Mouse (Mus musculus) heart, embryonic 14.5 days (tissue): Measurements from ENCODE around the gene Agt. TPM values are rescaled to one million over a fixed set of nuclear protein-coding genes. Genes with fewer than 3 reads are reported as not detected.

Experiments used
- ATAC-seq: fragments of 200-750 bp; cut with Nextera tagmentation; 2 replicates; pipeline ENCODE4 v1.8.0; 2017; ENCODE audit warnings: low read depth, moderate TSS enrichment; ENCODE audit not compliant: insufficient number of reproducible peaks, insufficient read depth, low FRiP score
- H3K27ac ChIP-seq, 2 experiments: fragments of 200-500 bp in 1 of 2; fragments of 300-500 bp in 1 of 2; sonication (generic) in 1 of 2; replicated peaks in 1 of 2; 2 replicates each; pipeline ENCODE4 v1.5.1; 2012 to 2014; ENCODE audit warnings: low read depth in 2 of 2, low read length in 2 of 2, control low read depth in 1 of 2, mild to moderate bottlenecking in 1 of 2, mixed read lengths in 1 of 2; ENCODE audit not compliant: control insufficient read depth in 1 of 2, insufficient read depth in 1 of 2
- H3K27me3 ChIP-seq: fragments of 300-500 bp; sonication (generic); 2 replicates; pipeline ENCODE4 v1.6.1; 2014; ENCODE audit warnings: mild to moderate bottlenecking, low read length, control low read depth; ENCODE audit not compliant: control insufficient read depth, insufficient read depth
- H3K36me3 ChIP-seq: fragments of 300-500 bp; sonication (generic); 2 replicates; pipeline ENCODE4 v1.6.1; 2014; ENCODE audit warnings: mild to moderate bottlenecking, control low read depth, low read length, mixed read lengths; ENCODE audit not compliant: control insufficient read depth, insufficient read depth
- H3K4me1 ChIP-seq, 2 experiments: fragments of 200-500 bp in 1 of 2; fragments of 300-500 bp in 1 of 2; sonication (generic) in 1 of 2; 2 replicates each; pipeline ENCODE4 v1.6.1; 2012 to 2014; ENCODE audit warnings: low read length in 2 of 2, control low read depth in 1 of 2, mixed read lengths in 1 of 2; ENCODE audit not compliant: control insufficient read depth in 2 of 2, insufficient read depth in 2 of 2
- H3K4me2 ChIP-seq: fragments of 300-500 bp; sonication (generic); 2 replicates; pipeline ENCODE4 v1.6.1; 2014; ENCODE audit warnings: mild to moderate bottlenecking, low read length
- H3K4me3 ChIP-seq, 2 experiments: fragments of 200-500 bp in 1 of 2; fragments of 300-500 bp in 1 of 2; sonication (generic) in 1 of 2; 2 replicates each; pipeline ENCODE4 v1.5.1; 2012 to 2014; ENCODE audit warnings: low read length in 2 of 2, mild to moderate bottlenecking in 2 of 2, control low read depth in 1 of 2, low read depth in 1 of 2, moderate library complexity in 1 of 2; ENCODE audit not compliant: control insufficient read depth in 1 of 2, insufficient read depth in 1 of 2
- H3K9ac ChIP-seq: fragments of 300-500 bp; sonication (generic); 2 replicates; pipeline ENCODE4 v1.6.1; 2014; ENCODE audit warnings: mild to moderate bottlenecking, low read length
- H3K9me3 ChIP-seq: fragments of 300-500 bp; sonication (generic); 2 replicates; pipeline ENCODE4 v1.6.1; 2016; ENCODE audit warnings: low read length, control low read depth; ENCODE audit not compliant: control insufficient read depth
- WGBS: fragments of 180-500 bp; shearing (Covaris S2); extraction: QIAGEN DNeasy Blood & Tissue Kit; methylation state at CpG from one replicate; pipeline ENCODE4 v1.1.7; 2014; 5-methylcytosine and 5-hydroxymethylcytosine counted together
- polyA plus RNA-seq: library from polyadenylated mRNA; unstranded; fragments of >200 nt; fragmentation: Nextera tagmentation; extraction: Ambion mirVana; gene quantifications from 2 replicates; pipeline ENCODE4 v1.2.1, GENCODE M21; 2014

Agt gene
- polyA plus RNA-seq: 1.1 and 1.3 TPM in 2 replicates

DNA sequence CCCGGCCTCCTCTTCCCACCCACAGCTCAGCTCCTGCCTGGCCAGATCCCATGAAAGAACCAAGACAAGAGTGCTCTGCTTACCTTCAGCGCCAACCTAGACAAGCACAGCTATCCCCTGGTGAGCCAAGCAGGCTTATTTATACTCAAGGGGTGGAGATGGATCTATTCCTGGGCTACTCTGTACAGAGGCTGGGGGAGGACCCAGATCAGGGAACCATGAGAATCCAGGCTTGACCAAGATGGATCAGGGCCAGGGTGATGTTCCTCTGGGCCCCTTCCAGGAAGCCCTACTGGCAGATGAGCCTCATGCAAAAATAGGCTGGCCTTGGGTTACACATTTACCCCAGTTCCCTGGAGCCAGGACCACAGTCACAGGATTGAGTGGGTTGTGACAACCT is at the start of gene Agt:
Agt (minus strand) TSS at position 114 of the 400 bp plus-strand sequence.
- Histone ChIP-seq H3K9me3 (no peaks in the 10 kb centered on the region), H3K4me3 (no peak within 1 kb of the TSS), H3K9ac (no peak within 1 kb of the TSS), H3K27ac (peak within 1 kb of the TSS in 1 of 2 experiments; percentile 4; a peak in 1 of 4 replicates), H3K4me2 (no peak within 1 kb of the TSS), H3K27me3 (no peaks in the 10 kb centered on the region), H3K4me1 (peaks cover 15 to 25% of the 10 kb centered on the region in 2 experiments), H3K36me3 (no peaks in the 10 kb centered on the region)
- 63% methylated on average over 2 of the region's 2 CpGs for whole genome bisulfite sequencing
- ATAC-seq: no peak

DNA sequence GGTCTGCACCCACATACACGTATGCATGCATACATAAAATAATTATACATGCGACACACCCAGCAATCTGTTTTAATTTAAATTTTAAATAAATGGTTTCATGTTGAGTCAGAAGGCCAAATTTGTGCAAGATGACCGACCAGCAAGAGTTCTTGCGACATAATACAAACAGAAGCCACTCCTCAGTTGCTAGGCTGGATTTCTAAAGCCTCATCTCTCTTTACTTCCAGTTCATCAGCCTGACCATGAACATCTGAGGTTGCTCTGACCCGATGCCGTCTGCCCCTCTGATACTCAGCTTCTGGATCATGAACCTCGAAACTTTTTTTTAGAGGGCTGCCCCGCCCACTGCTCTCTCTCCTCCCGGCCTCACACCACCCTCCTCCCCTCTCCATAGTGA is 48.7 kb upstream of the Agt start:
- Histone ChIP-seq H3K27ac (no peak overlapping the region), H3K9ac (no peak overlapping the region), H3K27me3 (peaks cover 14% of the 10 kb centered on the region; the same call in 1 of the 2 replicates), H3K9me3 (no peaks in the 10 kb centered on the region), H3K36me3 (no peaks in the 10 kb centered on the region), H3K4me2 (no peak overlapping the region), H3K4me3 (no peak overlapping the region), H3K4me1 (peaks cover 5% of the 10 kb centered on the region in 2 experiments; a peak in 2 of 4 replicates)
- ATAC-seq: no peak
- 69% methylated on average over 9 of the region's 9 CpGs for WGBS

DNA sequence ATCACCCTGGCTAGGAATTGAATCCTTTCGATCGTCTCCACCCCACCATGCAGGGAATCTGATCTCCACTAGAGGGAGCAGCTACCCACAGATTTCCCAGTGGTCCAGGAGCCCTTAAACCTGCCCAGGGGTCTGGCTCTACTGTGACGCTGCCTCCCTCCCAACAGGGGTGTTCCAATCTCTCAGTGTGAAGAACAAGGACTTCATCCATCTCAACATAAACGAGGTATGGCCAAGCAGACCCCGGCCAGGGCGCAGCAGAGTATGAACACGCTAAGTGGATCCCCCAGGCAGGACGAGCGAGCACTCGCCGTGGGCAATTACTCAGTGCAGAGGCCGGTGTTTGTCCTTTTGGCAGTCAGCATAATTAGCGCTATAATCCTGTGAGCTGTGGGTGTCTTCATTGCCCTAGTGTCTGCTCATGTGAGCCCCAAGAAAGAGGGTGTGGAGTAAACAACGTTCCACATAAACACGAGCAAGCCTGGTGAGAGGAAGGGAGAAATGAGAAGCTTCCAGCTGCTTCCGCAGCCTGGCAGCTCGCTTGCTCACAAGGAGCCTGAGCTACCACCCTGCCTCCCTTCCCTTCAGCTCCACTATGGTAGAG is 47.9 kb upstream of the Agt start:
- Histone ChIP-seq H3K36me3 (no peaks in the 10 kb centered on the region), H3K9me3 (no peaks in the 10 kb centered on the region), H3K4me1 (peaks cover 5% of the 10 kb centered on the region in 2 experiments; a peak in 2 of 4 replicates), H3K27ac (no peak overlapping the region), H3K27me3 (peaks cover 14% of the 10 kb centered on the region; the same call in 1 of the 2 replicates), H3K4me2 (peak overlapping the region; percentile 85), H3K4me3 (peak overlapping the region; percentile 39 to 46), H3K9ac (peak overlapping the region; percentile 71)
- ATAC-seq: 0 out of 2 replicates have a peak, but pooled peaks have one; percentile 5
- WGBS: 8% methylated on average over 17 of the region's 17 CpGs

DNA sequence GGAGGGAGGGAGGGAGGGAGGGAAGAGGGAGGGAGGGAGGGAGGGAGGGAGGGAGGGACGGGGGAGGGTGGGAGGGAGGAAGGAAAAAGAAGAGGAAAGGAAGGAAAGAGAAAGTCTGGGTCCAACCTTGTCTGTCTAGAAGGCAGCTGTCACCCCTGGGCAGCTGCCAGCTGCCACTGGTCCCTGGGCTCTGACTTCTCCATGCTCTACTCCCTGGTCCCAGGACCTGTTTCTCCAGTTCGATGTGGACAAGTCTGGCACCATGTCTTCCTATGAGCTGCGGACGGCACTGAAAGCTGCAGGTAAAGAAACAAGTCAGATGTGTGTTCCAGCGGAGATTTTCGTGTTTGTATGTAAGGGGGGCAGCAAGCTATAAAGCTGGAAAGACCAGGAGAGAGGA is 44.8 kb upstream of the Agt start:
- H3K27me3 ChIP-seq: peaks cover 14% of the 10 kb centered on the region; the same call in 1 of the 2 replicates
- H3K9ac ChIP-seq: no peak overlapping the region
- H3K4me2 ChIP-seq: no peak overlapping the region
- H3K36me3 ChIP-seq: no peaks in the 10 kb centered on the region
- H3K4me3 ChIP-seq: no peak overlapping the region
- H3K9me3 ChIP-seq: no peaks in the 10 kb centered on the region
- no peak for ATAC-seq
- 77% methylated on average over 5 of the region's 6 CpGs for WGBS
- H3K27ac ChIP-seq: no peak overlapping the region
- peaks cover 5% of the 10 kb centered on the region in 2 experiments; a peak in 2 of 4 replicates for H3K4me1 ChIP-seq

DNA sequence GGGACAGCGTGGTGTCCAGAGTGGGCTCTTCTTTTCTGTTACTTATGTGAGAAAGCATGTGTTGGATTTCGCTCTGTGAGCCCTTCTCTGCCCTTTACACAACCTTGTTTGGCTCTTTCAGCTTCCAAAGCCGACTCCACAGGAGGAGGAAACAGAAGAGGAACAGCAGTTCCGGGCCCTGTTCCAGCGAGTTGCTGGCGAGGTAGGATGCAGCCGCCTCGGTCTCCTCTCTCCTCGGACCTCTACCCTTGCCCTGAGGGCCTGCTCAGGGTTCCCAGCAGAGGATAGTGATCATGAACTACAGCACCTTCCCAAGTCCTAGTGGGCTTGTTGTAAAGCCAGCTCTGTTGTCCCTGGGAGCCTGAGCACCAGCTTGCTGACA is 39.5 kb upstream of the Agt start:
- Histone ChIP-seq H3K4me2 (no peak overlapping the region), H3K27ac (no peak overlapping the region), H3K4me3 (no peak overlapping the region), H3K9me3 (no peaks in the 10 kb centered on the region), H3K27me3 (no peaks in the 10 kb centered on the region), H3K9ac (no peak overlapping the region), H3K36me3 (no peaks in the 10 kb centered on the region), H3K4me1 (no peaks in the 10 kb centered on the region; a peak in 1 of 4 replicates)
- WGBS: 66% methylated on average over 9 of the region's 9 CpGs
- ATAC-seq: no peak

DNA sequence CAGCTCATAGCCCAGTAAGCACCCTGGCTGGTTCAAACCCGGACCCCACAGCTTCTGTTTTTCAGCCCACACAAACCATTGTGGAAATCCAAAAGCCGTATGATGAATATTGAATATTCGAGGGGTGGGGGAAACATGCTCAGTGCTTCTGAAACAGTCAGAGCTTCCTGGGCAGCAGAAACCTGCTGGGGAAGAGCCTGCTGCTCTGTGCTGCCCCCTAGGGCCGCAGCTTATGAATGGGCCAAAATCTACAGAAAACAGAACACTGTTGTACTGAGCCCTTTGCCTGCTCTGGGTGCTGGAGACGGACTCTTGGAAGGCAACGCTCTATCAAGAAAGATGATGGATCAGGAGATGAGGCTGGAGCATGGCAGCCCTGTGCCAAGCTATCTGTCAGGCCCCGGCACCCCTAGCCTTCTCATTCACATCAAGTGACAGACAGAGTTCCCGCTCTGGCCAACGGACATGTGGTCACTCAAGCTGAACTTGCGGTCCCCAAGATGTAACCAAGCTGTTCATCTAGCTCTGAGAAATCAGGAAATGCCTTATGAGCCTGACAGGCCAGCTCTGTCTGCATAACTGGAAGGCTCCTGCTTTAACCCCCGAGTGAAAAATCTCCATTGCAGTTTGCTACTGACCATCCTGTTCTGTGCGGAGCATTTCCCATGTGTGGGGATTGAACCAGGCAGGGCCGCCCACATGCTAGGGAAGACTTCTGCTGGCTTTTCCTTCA is 38.9 kb upstream of the Agt start:
- Histone ChIP-seq H3K9me3 (no peaks in the 10 kb centered on the region), H3K36me3 (no peaks in the 10 kb centered on the region), H3K27ac (no peak overlapping the region), H3K4me3 (no peak overlapping the region), H3K4me1 (no peaks in the 10 kb centered on the region; a peak in 1 of 4 replicates), H3K4me2 (no peak overlapping the region), H3K27me3 (no peaks in the 10 kb centered on the region), H3K9ac (no peak overlapping the region)
- 65% methylated on average over 13 of the region's 13 CpGs for WGBS
- ATAC-seq: no peak

DNA sequence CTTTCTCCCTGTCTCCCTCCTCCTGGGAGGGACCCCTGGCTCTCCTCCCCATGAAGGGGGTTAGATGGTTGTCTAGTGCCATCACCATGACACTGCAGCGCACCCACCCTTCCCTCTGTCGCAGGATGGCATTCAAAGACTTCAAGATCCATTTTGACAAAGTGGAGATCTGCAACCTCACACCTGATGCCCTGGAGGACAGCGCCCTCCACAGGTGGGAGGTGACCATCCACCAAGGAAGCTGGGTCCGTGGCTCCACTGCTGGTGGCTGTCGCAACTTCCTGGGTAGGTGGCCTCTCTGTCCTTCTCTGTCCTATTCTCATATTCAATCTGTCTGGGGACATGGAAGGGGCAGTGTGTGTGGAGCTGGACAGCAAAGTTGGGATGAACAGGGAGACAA is 34.6 kb upstream of the Agt start:
- 65% methylated on average over 5 of the region's 5 CpGs for WGBS
- no peaks in the 10 kb centered on the region for H3K27me3 ChIP-seq
- ATAC-seq: no peak

More for the DNA sequence above, 34.6 kb upstream of the Agt start:
- no peaks in the 10 kb centered on the region for H3K9me3 ChIP-seq
- no peak overlapping the region for H3K4me3 ChIP-seq
- H3K4me2 ChIP-seq: no peak overlapping the region
- no peaks in the 10 kb centered on the region for H3K36me3 ChIP-seq
- H3K27ac ChIP-seq: no peak overlapping the region
- H3K4me1 ChIP-seq: no peaks in the 10 kb centered on the region; a peak in 1 of 4 replicates
- H3K9ac ChIP-seq: no peak overlapping the region
